Mouse (Mus musculus): ENCODE measurements around the gene Klk13. TPM values are rescaled to one million over a fixed set of nuclear protein-coding genes. Genes with fewer than 3 reads are reported as not detected.

Klk13 gene
- polyA plus RNA-seq, 1 experiment from 2014 or later: 0.79 TPM

DNA sequence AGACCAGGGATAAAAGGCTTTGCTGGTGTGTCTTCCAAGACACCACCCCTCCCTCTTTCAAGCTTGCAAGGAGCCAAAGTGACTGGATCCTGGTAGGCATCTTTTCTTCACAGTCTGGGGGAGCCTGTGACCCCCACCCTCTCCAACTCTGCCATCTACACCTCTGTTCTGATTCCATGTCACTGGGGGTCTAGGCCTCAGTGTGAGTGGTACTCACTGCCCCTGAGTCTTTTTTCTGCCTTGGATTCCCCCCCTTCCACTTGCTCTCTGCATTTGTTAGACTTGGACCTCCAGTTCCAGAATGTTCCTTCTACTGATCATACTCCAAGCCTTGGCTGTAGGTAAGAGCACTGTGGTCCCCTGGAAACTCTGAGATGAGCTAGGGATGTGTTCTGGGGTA is 22.2 kb upstream of the Klk13 start, which contains the start of gene Klk14:
Gene Klk14, plus strand, starts transcription at position 301 of the 400 bp plus-strand sequence.
- no peaks in the 10 kb centered on the region for H3K4me1 ChIP-seq
- no peaks in the 10 kb centered on the region for H3K27me3 ChIP-seq
- H3K4me2 ChIP-seq (replicated peaks): no peak within 1 kb of the TSS
- H3K4me3 ChIP-seq: no peak within 1 kb of the TSS
- no peaks in the 10 kb centered on the region for H3K36me3 ChIP-seq
- H3K9me3 ChIP-seq: no peaks in the 10 kb centered on the region
- no peak within 1 kb of the TSS for H3K9ac ChIP-seq
- H3K27ac ChIP-seq: no peak within 1 kb of the TSS
- no peak for ATAC-seq (ENCODE audit: low FRiP score, low read depth)

DNA sequence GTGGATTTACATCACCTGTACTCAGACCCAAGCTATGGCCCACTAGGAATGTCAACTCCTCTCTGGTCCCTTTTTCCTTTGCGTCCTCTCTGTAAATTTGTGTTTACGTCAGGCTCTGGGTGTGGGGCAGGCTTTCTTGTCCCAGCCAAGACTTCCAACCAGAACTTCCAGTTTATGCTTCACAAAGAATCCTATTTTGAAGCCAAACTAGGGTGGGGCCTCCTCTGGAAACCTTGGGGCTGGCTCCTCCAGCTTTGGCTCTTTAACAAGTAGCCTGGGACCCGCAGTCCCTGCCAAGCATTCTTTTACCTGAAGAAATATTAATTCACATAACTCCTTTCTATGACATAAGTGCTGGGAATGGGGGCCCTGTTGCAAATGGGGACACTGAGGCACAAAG is 2.3 kb upstream of the Klk13 start:
- no peak overlapping the region for H3K27ac ChIP-seq
- H3K4me1 ChIP-seq: peaks cover 8% of the 10 kb centered on the region
- ATAC-seq (ENCODE audit: low FRiP score, low read depth): no peak
- WGBS: 89% methylated on average over 3 of the region's 3 CpGs
- H3K9ac ChIP-seq: no peak overlapping the region
- no peaks in the 10 kb centered on the region for H3K9me3 ChIP-seq
- H3K4me2 ChIP-seq (replicated peaks): no peak overlapping the region
- H3K36me3 ChIP-seq: no peaks in the 10 kb centered on the region
- no peak overlapping the region for H3K4me3 ChIP-seq
- peaks cover 3% of the 10 kb centered on the region; the same call in 1 of the 2 replicates for H3K27me3 ChIP-seq

GRCm38 (mm10) chr7:43712917-43713316 is 550 bp downstream of the Klk13 start:
- Histone ChIP-seq H3K9ac (no peak overlapping the region), H3K4me1 (peaks cover 8% of the 10 kb centered on the region), H3K9me3 (no peaks in the 10 kb centered on the region), H3K4me2 (replicated peaks) (peak overlapping the region; percentile 46), H3K36me3 (no peaks in the 10 kb centered on the region), H3K27me3 (peaks cover 3% of the 10 kb centered on the region; the same call in 1 of the 2 replicates), H3K27ac (no peak overlapping the region), H3K4me3 (no peak overlapping the region)
- no peak for ATAC-seq (ENCODE audit: low FRiP score, low read depth)
- WGBS: 8% methylated on average over 8 of the region's 9 CpGs

DNA sequence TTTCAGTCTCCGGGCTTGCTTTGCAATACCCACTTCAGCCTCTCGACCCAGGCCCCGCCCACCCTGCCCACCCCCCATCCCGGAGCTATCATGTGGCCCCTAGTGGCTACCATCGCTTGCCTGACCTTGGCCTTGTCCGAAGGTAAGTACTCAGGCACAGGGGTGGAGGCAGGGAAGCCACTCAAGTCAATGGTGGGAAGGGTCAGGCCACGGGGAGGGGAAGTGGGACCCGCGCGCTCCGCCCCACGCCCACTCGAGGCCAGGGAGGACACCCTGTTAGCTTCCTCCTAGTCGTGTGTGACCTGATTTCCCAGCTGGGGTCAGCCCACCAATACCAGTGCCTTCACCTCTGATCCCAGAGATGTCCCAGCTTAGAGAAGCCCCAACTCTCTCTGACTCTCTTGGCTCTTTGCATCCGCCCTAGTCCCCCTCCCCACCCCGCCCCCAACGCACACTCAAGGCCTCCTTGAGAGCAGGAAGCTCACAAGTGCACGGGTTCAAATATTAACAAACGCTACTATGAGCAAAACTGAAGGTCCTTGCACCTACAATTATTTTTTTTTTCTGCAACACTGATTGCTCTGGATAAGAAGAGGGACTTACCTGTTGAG is 1.5 kb downstream of the Klk13 start:
- Histone ChIP-seq H3K9me3 (no peaks in the 10 kb centered on the region), H3K4me3 (no peak overlapping the region), H3K9ac (no peak overlapping the region), H3K27me3 (peaks cover 3% of the 10 kb centered on the region; the same call in 1 of the 2 replicates), H3K4me2 (replicated peaks) (peak overlapping the region; percentile 46), H3K4me1 (peaks cover 8% of the 10 kb centered on the region), H3K36me3 (no peaks in the 10 kb centered on the region), H3K27ac (no peak overlapping the region)
- 0 out of 2 replicates have a peak, but pooled peaks have one; percentile 28 for ATAC-seq (ENCODE audit: low FRiP score, low read depth)
- 12% methylated on average over 19 of the region's 19 CpGs for WGBS

GRCm38 (mm10) chr7:43747788-43748187 is 35.4 kb downstream of the Klk13 start:
- 75% methylated on average over 1 of the region's 1 CpGs for WGBS
- Histone ChIP-seq H3K4me1 (no peaks in the 10 kb centered on the region), H3K9me3 (no peaks in the 10 kb centered on the region), H3K9ac (no peak overlapping the region), H3K27me3 (no peaks in the 10 kb centered on the region), H3K36me3 (no peaks in the 10 kb centered on the region), H3K4me2 (replicated peaks) (no peak overlapping the region), H3K4me3 (no peak overlapping the region), H3K27ac (no peak overlapping the region)
- ATAC-seq (ENCODE audit: low FRiP score, low read depth): no peak

DNA sequence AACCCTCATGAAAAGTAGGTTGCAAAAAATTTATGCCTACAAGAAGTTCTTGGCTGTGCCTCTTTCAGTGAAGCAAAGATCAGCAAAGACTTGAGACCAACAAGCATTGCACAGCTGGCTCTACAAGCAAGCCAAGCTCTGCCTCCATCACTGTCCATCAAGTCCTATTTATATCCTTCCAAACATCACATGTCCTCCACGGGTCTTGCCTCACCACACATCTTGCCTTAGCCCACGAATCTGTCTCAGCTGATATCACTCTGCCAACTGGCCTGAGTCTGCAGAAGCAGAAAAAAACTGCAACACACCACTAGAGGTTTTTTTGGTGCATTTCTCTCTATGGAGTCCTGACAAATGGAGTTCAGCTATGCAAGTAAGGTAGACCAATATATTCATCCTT is 40.4 kb downstream of the Klk13 start:
- H3K9me3 ChIP-seq: no peaks in the 10 kb centered on the region
- H3K27me3 ChIP-seq: no peaks in the 10 kb centered on the region
- ATAC-seq (ENCODE audit: low FRiP score, low read depth): no peak
- no peak overlapping the region for H3K4me2 ChIP-seq (replicated peaks)
- 70% methylated on average over 2 of the region's 2 CpGs for WGBS
- no peaks in the 10 kb centered on the region for H3K4me1 ChIP-seq
- no peak overlapping the region for H3K9ac ChIP-seq
- H3K36me3 ChIP-seq: no peaks in the 10 kb centered on the region
- no peak overlapping the region for H3K4me3 ChIP-seq
- H3K27ac ChIP-seq: no peak overlapping the region

DNA sequence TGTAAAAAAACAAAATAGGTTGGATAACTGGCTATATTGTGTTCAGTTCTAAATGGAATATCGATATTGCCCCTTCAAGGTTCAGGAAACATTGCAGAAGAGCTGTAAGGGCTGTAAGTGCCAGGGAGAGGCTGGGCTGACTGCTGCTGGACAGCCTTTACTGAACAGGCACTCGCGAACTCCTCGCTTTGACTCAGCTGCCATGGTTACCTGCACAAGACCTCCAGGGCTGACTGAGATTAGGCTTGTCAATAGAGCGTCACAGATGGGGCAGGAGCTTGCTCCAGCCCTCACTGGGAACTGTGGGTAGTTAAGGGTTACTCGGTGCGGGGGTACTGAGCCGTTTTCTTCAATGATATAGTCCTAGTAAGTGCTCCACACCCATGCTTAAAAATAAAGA is 54.1 kb downstream of the Klk13 start:
- no peaks in the 10 kb centered on the region for H3K27me3 ChIP-seq
- no peak overlapping the region for H3K4me2 ChIP-seq (replicated peaks)
- no peak overlapping the region for H3K27ac ChIP-seq
- H3K4me3 ChIP-seq: no peak overlapping the region
- no peak overlapping the region for H3K9ac ChIP-seq
- H3K9me3 ChIP-seq: no peaks in the 10 kb centered on the region
- H3K4me1 ChIP-seq: no peaks in the 10 kb centered on the region
- no peaks in the 10 kb centered on the region for H3K36me3 ChIP-seq
- WGBS: 69% methylated on average over 8 of the region's 8 CpGs
- no peak for ATAC-seq (ENCODE audit: low FRiP score, low read depth)

- Histone ChIP-seq H3K27ac (no peak within 1 kb of the TSS), H3K27me3 (no peaks in the 10 kb centered on the region), H3K4me2 (replicated peaks) (no peak within 1 kb of the TSS), H3K9me3 (no peaks in the 10 kb centered on the region), H3K4me3 (no peak within 1 kb of the TSS), H3K36me3 (no peaks in the 10 kb centered on the region), H3K9ac (no peak within 1 kb of the TSS), H3K4me1 (no peaks in the 10 kb centered on the region)
- 78% methylated on average over 4 of the region's 4 CpGs for WGBS
- no peak for ATAC-seq (ENCODE audit: low FRiP score, low read depth)
Measured at GRCm38 (mm10) chr7:43768597-43768996, 56.2 kb downstream of the Klk13 start, which contains the start of gene Klk12. Klk12 (plus strand) TSS chr7:43768897.

DNA sequence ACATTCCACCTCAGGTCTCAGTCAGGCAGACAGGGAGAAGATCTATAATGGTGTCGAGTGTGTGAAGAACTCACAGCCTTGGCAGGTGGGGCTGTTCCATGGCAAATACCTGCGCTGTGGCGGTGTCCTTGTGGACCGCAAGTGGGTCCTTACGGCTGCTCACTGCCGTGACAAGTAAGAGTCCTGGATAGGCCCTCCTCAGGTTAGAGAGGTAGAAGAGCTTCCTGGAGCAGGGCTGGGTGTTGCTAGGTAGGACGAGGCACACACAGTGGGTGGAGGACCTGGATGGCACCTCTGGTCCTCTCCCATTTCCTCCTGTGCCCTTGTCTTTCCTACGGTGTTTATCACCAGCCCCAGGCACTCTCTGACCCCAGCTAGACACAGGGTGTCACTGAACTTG is 57.3 kb downstream of the Klk13 start:
- no peak for ATAC-seq (ENCODE audit: low FRiP score, low read depth)
- Histone ChIP-seq H3K36me3 (no peaks in the 10 kb centered on the region), H3K4me1 (no peaks in the 10 kb centered on the region), H3K4me2 (replicated peaks) (no peak overlapping the region), H3K9me3 (no peaks in the 10 kb centered on the region), H3K27me3 (no peaks in the 10 kb centered on the region), H3K27ac (no peak overlapping the region), H3K4me3 (no peak overlapping the region), H3K9ac (no peak overlapping the region)
- WGBS: 87% methylated on average over 8 of the region's 8 CpGs

GRCm38 (mm10) chr7:43770701-43771100 is 58.3 kb downstream of the Klk13 start:
- H3K4me3 ChIP-seq: no peak overlapping the region
- H3K4me1 ChIP-seq: no peaks in the 10 kb centered on the region
- H3K27me3 ChIP-seq: no peaks in the 10 kb centered on the region
- H3K27ac ChIP-seq: no peak overlapping the region
- H3K9me3 ChIP-seq: no peaks in the 10 kb centered on the region
- H3K4me2 ChIP-seq (replicated peaks): no peak overlapping the region
- H3K36me3 ChIP-seq: no peaks in the 10 kb centered on the region
- no peak overlapping the region for H3K9ac ChIP-seq
- WGBS: 92% methylated on average over 10 of the region's 10 CpGs
- no peak for ATAC-seq (ENCODE audit: low FRiP score, low read depth)

DNA sequence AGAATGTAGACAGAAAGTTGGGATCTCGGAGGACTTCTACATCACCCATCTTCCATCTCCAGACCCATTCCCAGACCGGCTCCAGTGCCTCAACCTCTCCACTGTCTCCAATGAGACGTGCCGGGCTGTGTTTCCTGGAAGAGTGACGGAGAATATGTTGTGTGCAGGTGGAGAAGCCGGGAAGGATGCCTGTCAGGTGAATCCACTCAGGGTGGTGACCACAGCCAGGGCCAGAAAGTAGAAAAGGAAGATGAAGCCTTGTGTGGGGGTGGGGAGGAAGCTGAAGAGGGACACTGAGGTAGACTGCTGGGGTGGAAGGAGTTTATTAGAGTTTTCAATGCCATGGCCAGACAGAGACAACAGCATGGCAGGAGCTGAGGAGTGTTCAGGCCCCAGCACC is 59.5 kb downstream of the Klk13 start:
- ATAC-seq (ENCODE audit: low FRiP score, low read depth): no peak
- Histone ChIP-seq H3K27ac (no peak overlapping the region), H3K4me1 (no peaks in the 10 kb centered on the region), H3K27me3 (no peaks in the 10 kb centered on the region), H3K4me3 (no peak overlapping the region), H3K9ac (no peak overlapping the region), H3K36me3 (no peaks in the 10 kb centered on the region), H3K9me3 (no peaks in the 10 kb centered on the region), H3K4me2 (replicated peaks) (no peak overlapping the region)
- WGBS: 92% methylated on average over 6 of the region's 6 CpGs

DNA sequence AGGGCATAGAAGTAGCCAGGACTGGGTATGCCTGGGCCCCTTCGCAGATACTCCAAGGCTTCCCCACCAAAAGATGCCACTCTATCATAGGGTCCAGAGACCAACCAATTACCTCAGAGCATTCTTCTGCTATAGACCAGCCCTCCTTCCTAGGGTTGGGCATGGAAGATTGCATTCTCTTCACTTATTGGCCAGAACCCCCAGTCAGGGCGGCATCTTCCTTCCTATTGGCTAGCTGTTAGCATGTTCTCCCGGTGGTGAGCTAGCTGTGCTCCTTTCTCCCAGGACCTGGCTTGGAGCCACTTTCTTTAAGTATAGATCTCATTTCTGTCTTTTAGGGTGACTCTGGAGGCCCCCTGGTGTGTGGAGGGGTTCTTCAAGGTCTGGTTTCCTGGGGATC is 60.5 kb downstream of the Klk13 start:
- no peak overlapping the region for H3K4me3 ChIP-seq
- WGBS: 78% methylated on average over 3 of the region's 3 CpGs
- ATAC-seq (ENCODE audit: low FRiP score, low read depth): no peak
- no peaks in the 10 kb centered on the region for H3K9me3 ChIP-seq
- H3K27ac ChIP-seq: no peak overlapping the region
- no peaks in the 10 kb centered on the region for H3K36me3 ChIP-seq
- H3K4me2 ChIP-seq (replicated peaks): no peak overlapping the region
- H3K9ac ChIP-seq: no peak overlapping the region
- H3K4me1 ChIP-seq: no peaks in the 10 kb centered on the region
- H3K27me3 ChIP-seq: no peaks in the 10 kb centered on the region

GRCm38 (mm10) chr7:43774364-43774763 is 62.0 kb downstream of the Klk13 start, which contains the start of gene Klk11:
Klk11 (plus strand) TSS chr7:43774604.
- Histone ChIP-seq H3K27me3 (no peaks in the 10 kb centered on the region), H3K9me3 (no peaks in the 10 kb centered on the region), H3K4me3 (no peak within 1 kb of the TSS), H3K27ac (no peak within 1 kb of the TSS), H3K4me1 (no peaks in the 10 kb centered on the region), H3K36me3 (no peaks in the 10 kb centered on the region), H3K9ac (no peak within 1 kb of the TSS), H3K4me2 (replicated peaks) (no peak within 1 kb of the TSS)
- no peak for ATAC-seq (ENCODE audit: low FRiP score, low read depth)
- WGBS: 86% methylated on average over 5 of the region's 5 CpGs
